Mouse (Mus musculus) heart, embryonic 15.5 days (tissue): ENCODE results near the gene Dab2. TPM values are rescaled to one million over a fixed set of nuclear protein-coding genes. Genes with fewer than 3 reads are reported as not detected.

Experiments
- ATAC-seq: fragments of 200-750 bp; cut with Nextera tagmentation; replicated peaks from 2 replicates; pipeline ENCODE4 v1.8.0; 2017; ENCODE audit warnings: low read depth, moderate TSS enrichment; ENCODE audit not compliant: insufficient number of reproducible peaks, insufficient read depth, low FRiP score
- H3K27ac ChIP-seq: fragments of 300-500 bp; sonication (generic); 2 replicates; pipeline ENCODE4 v1.5.1; 2015; ENCODE audit warnings: mild to moderate bottlenecking, inconsistent platforms
- H3K27me3 ChIP-seq: fragments of 300-500 bp; sonication (generic); 2 replicates; pipeline ENCODE4 v1.6.1; 2015; ENCODE audit warnings: inconsistent platforms
- H3K36me3 ChIP-seq: fragments of 300-500 bp; sonication (generic); 2 replicates; pipeline ENCODE4 v1.6.1; 2015; ENCODE audit warnings: mild to moderate bottlenecking, inconsistent platforms
- H3K4me1 ChIP-seq: fragments of 300-500 bp; sonication (generic); replicated peaks from 2 replicates; pipeline ENCODE4 v1.6.1; 2015; ENCODE audit warnings: inconsistent platforms
- H3K4me2 ChIP-seq: fragments of 300-500 bp; sonication (generic); 2 replicates; pipeline ENCODE4 v1.6.1; 2015; ENCODE audit warnings: inconsistent platforms, mild to moderate bottlenecking, moderate library complexity
- H3K4me3 ChIP-seq: fragments of 300-500 bp; sonication (generic); 2 replicates; pipeline ENCODE4 v1.5.1; 2015; ENCODE audit warnings: mild to moderate bottlenecking, inconsistent platforms
- H3K9ac ChIP-seq: fragments of 300-500 bp; sonication (generic); 2 replicates; pipeline ENCODE4 v1.6.1; 2015; ENCODE audit warnings: mild to moderate bottlenecking, inconsistent platforms
- H3K9me3 ChIP-seq: fragments of 300-500 bp; sonication (generic); replicated peaks from 2 replicates; pipeline ENCODE4 v1.6.1; 2016; ENCODE audit warnings: inconsistent platforms
- WGBS: fragments of 180-500 bp; shearing (Covaris S2); methylation state at CpG from one replicate; pipeline ENCODE4 v1.1.7; 2015; ENCODE audit warnings: mixed read lengths; 5-methylcytosine and 5-hydroxymethylcytosine counted together
- polyA plus RNA-seq: library from polyadenylated mRNA; unstranded; fragments of >200 nt; fragmentation: Nextera tagmentation; extraction: Ambion mirVana; gene quantifications from 2 replicates; pipeline ENCODE4 v1.2.1, GENCODE M21; 2015

Dab2 gene
- polyA plus RNA-seq, 1 experiment from 2014 or later = 25.5 TPM

GRCm38 (mm10) chr15:6466995-6467394, 167.4 kb downstream of the Dab2 start:
- WGBS = 63% methylated on average over 10 of the region's 10 CpGs
- Histone ChIP-seq H3K4me1 (no peaks in the 10 kb centered on the region), H3K4me2 (no peak overlapping the region), H3K36me3 (no peaks in the 10 kb centered on the region), H3K9me3 (no peaks in the 10 kb centered on the region), H3K27me3 (no peaks in the 10 kb centered on the region), H3K4me3 (no peak overlapping the region), H3K9ac (no peak overlapping the region), H3K27ac (no peak overlapping the region)
- ATAC-seq = no peak

- no peak overlapping the region for H3K27ac ChIP-seq
- 95% methylated on average over 1 of the region's 1 CpGs for WGBS
These were observed 169.3 kb downstream of the Dab2 start for GRCm38 (mm10) chr15:6468845-6469244.

GRCm38 (mm10) chr15:6469384-6469783, 169.8 kb downstream of the Dab2 start:
- Histone ChIP-seq H3K36me3 (no peaks in the 10 kb centered on the region), H3K4me2 (no peak overlapping the region), H3K4me3 (no peak overlapping the region), H3K27ac (no peak overlapping the region), H3K9me3 (no peaks in the 10 kb centered on the region), H3K4me1 (no peaks in the 10 kb centered on the region), H3K9ac (no peak overlapping the region), H3K27me3 (no peaks in the 10 kb centered on the region)
- 91% methylated on average over 3 of the region's 3 CpGs for WGBS
- no peak for ATAC-seq

More at GRCm38 (mm10) chr15:6468845-6469244, 169.3 kb downstream of the Dab2 start:
- Histone ChIP-seq H3K4me1 (no peaks in the 10 kb centered on the region), H3K4me3 (no peak overlapping the region), H3K36me3 (no peaks in the 10 kb centered on the region), H3K4me2 (no peak overlapping the region), H3K9ac (no peak overlapping the region), H3K27me3 (no peaks in the 10 kb centered on the region), H3K9me3 (no peaks in the 10 kb centered on the region)
- ATAC-seq = no peak

GRCm38 (mm10) chr15:6483561-6483960, 184.0 kb downstream of the Dab2 start:
- Histone ChIP-seq H3K36me3 (no peaks in the 10 kb centered on the region), H3K4me3 (no peak overlapping the region), H3K9me3 (no peaks in the 10 kb centered on the region), H3K4me1 (no peaks in the 10 kb centered on the region), H3K27ac (no peak overlapping the region), H3K9ac (no peak overlapping the region), H3K4me2 (no peak overlapping the region), H3K27me3 (no peaks in the 10 kb centered on the region)
- no peak for ATAC-seq
- WGBS = 71% methylated on average over 3 of the region's 3 CpGs

Other genes starting within 250 kb of the Dab2 start
- not detected in 2 replicates for gene C9, start 145.5 kb downstream of the Dab2 start, polyA plus RNA-seq
- 5.3 and 14.1 TPM in 2 replicates for gene Fyb, start 223.1 kb downstream of the Dab2 start, polyA plus RNA-seq